Mouse (Mus musculus) midbrain, postnatal 0 days (tissue): ENCODE results near the gene Ugt2b1. TPM values are rescaled to one million over a fixed set of nuclear protein-coding genes. Genes with fewer than 3 reads are reported as not detected.
"Not testable (repeated sequence)": the region's sequence is repeated elsewhere in the genome, so short reads cannot be mapped to it uniquely, and the experiment has no call there.

ENCODE experiments used
- ATAC-seq: fragments of 200-750 bp; cut with Nextera tagmentation; 2 replicates; pipeline ENCODE4 v1.8.0; 2017; ENCODE audit warnings: moderate number of reproducible peaks, mild to moderate bottlenecking, moderate TSS enrichment, moderate library complexity; ENCODE audit not compliant: low FRiP score
- DNase-seq: peaks from one replicate; pipeline ENCODE4 v3.0.0-alpha.2; 2015; ENCODE audit warnings: low spot score
- H3K27ac ChIP-seq: fragments of 300-500 bp; sonication (generic); 2 replicates; pipeline ENCODE4 v1.5.1; 2014; ENCODE audit warnings: low read depth, mild to moderate bottlenecking, low read length, mixed read lengths
- H3K27me3 ChIP-seq: fragments of 300-500 bp; sonication (generic); 2 replicates; pipeline ENCODE4 v1.6.1; 2014; ENCODE audit warnings: low read length, control low read depth, mixed read lengths; ENCODE audit not compliant: insufficient read depth
- H3K36me3 ChIP-seq: fragments of 300-500 bp; sonication (generic); 2 replicates; pipeline ENCODE4 v1.6.1; 2014; ENCODE audit warnings: low read length, control low read depth, mixed read lengths; ENCODE audit not compliant: insufficient read depth
- H3K4me1 ChIP-seq: fragments of 300-500 bp; sonication (generic); 2 replicates; pipeline ENCODE4 v1.6.1; 2014; ENCODE audit warnings: mild to moderate bottlenecking, control low read depth, antibody characterized with exemption, low read length, mixed read lengths; ENCODE audit not compliant: insufficient read depth
- H3K4me2 ChIP-seq: fragments of 300-500 bp; sonication (generic); 2 replicates; pipeline ENCODE4 v1.6.1; 2014; ENCODE audit warnings: low read depth, mild to moderate bottlenecking, low read length, mixed read lengths; ENCODE audit not compliant: poor library complexity, severe bottlenecking
- H3K4me3 ChIP-seq: fragments of 300-500 bp; sonication (generic); 2 replicates; pipeline ENCODE4 v1.5.1; 2014; ENCODE audit warnings: low read depth, mild to moderate bottlenecking, low read length, moderate library complexity
- H3K9ac ChIP-seq: fragments of 300-500 bp; sonication (generic); replicated peaks from 2 replicates; pipeline ENCODE4 v1.6.1; 2014; ENCODE audit warnings: mild to moderate bottlenecking, low read length, moderate library complexity, mixed read lengths; ENCODE audit not compliant: poor library complexity, severe bottlenecking
- H3K9me3 ChIP-seq: fragments of 300-500 bp; sonication (generic); 2 replicates; pipeline ENCODE4 v1.6.1; 2016; ENCODE audit warnings: low read length, control low read depth
- CTCF ChIP-seq: IDR thresholded peaks from 2 replicates; pipeline ENCODE4 v1.5.1; 2016; ENCODE audit warnings: antibody characterized with exemption, mild to moderate bottlenecking
- WGBS: fragments of 180-500 bp; shearing (Covaris S2); extraction: QIAGEN DNeasy Blood & Tissue Kit; methylation state at CpG from one replicate; pipeline ENCODE4 v1.1.7; 2014; 5-methylcytosine and 5-hydroxymethylcytosine counted together
- polyA plus RNA-seq: library from polyadenylated mRNA; unstranded; fragments of >200 nt; fragmentation: Nextera tagmentation; extraction: Ambion mirVana; gene quantifications from 2 replicates; pipeline ENCODE4 v1.2.1, GENCODE M21; 2015
- total RNA-seq: library from RNA; depleted of rRNA; stranded (reverse); fragments of >200 nt; gene quantifications from 2 replicates; pipeline ENCODE4 v1.2.3, GENCODE M21; 2014; rRNA removed

Gene Ugt2b1
- total RNA-seq = not detected in 2 replicates
- polyA plus RNA-seq = not detected in 2 replicates

DNA sequence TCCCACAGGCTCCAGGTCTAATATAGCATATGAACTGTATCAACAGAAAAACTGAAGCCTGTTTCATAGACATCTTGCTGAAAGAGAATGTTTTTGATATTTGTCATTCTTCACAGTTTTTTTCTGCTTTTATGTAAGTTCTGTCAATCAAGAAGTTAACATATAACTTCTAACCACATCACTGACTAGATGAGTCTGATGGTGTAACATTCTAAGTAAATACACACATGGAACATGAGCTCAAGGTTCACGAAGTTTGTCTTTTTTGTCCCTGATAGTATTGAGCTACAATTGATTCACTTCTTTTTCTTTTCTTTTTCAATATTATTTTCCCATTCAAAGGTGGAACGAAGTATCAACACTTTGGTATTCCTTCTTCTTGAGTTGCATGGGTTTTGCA, at the start of gene Ugt2b1:
TSS of gene Ugt2b1 (minus strand) at position 105 of the 400 bp plus-strand sequence.
- no peak within 1 kb of the TSS for H3K4me2 ChIP-seq
- DNase-seq (no peak), ATAC-seq (no peak)
- no peak within 1 kb of the TSS for H3K4me3 ChIP-seq
- H3K4me1 ChIP-seq = no peaks in the 10 kb centered on the region
- no peak for TF ChIP-seq CTCF
- H3K36me3 ChIP-seq = no peaks in the 10 kb centered on the region
- 83% methylated on average over 2 of the region's 2 CpGs for WGBS
- no peak within 1 kb of the TSS for H3K9ac ChIP-seq
- H3K27ac ChIP-seq = no peak within 1 kb of the TSS
- H3K27me3 ChIP-seq = no peaks in the 10 kb centered on the region
- H3K9me3 ChIP-seq = no peaks in the 10 kb centered on the region

GRCm38 (mm10) chr5:86967271-86967670, 40.9 kb upstream of the Ugt2b1 start:
- ATAC-seq, H3K9me3 ChIP-seq, H3K4me2 ChIP-seq, H3K9ac ChIP-seq, H3K27ac ChIP-seq, H3K4me3 ChIP-seq, H3K4me1 ChIP-seq, H3K27me3 ChIP-seq, H3K36me3 ChIP-seq, DNase-seq: not testable (repeated sequence)
- 94% methylated on average over 5 of the region's 5 CpGs for WGBS

DNA sequence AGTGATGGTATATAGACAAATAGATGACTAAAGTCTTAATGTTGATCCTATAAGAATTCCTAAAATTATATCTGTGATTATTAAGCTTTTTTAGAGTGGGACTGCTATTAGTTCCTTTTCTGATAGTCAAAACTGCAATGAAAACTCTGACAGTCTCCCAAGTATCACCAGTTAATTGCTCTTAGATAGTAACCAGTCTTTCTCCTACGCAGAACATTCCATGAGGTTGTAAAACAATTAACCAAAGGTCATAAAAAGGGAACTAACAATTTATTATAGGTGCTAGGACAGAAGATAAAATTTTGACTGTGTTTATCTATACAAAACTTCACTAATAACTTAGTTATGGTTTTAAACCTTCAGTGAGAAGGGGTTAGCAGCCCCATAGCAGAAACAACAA, 36.5 kb upstream of the Ugt2b1 start:
- H3K27ac ChIP-seq, H3K9ac ChIP-seq, H3K4me2 ChIP-seq, H3K4me1 ChIP-seq, ATAC-seq, H3K9me3 ChIP-seq, DNase-seq, H3K36me3 ChIP-seq, H3K27me3 ChIP-seq, H3K4me3 ChIP-seq: not testable (repeated sequence)
- 94% methylated on average over 1 of the region's 1 CpGs for WGBS

DNA sequence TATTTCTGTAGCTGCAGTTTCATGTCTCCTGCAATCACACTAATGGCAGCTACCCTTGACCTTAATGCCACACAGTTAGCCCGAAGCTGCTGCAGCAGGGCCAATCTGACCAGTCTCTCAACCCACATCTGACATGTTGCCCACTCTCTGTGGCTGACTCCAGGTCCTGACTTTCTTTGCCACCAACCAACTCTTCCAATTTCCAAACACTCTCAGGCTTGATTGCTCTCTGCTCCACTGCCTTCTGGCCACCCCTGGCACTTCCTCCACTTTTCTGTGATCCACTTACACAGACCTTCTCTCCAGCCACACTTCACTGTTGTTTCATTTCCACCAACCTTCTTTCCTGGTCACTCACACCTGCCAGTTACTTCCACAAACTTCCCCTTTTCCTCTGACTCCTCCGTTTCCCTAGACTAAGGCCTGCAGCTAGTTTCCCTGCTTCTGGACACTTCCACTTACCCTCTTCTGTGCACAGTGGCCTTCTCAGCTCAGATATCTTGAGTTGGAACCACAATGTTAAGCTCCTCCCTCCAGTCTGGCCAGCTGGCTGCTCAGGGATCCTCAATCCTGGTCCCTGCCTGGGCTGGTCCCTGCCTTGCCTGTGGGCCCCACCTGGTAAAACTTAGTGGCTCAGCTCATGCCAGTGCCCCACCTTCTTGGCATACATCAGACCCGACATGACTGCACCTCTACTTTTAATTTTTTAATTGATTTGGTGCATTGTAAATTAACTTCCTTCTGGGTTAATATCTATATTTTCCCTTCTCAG, 35.4 kb upstream of the Ugt2b1 start:
- Histone ChIP-seq H3K27ac (no peak overlapping the region), H3K4me1 (no peaks in the 10 kb centered on the region), H3K4me2 (no peak overlapping the region), H3K36me3 (no peaks in the 10 kb centered on the region), H3K9me3 (no peaks in the 10 kb centered on the region), H3K9ac (no peak overlapping the region), H3K4me3 (no peak overlapping the region), H3K27me3 (no peaks in the 10 kb centered on the region)
- 89% methylated on average over 3 of the region's 3 CpGs for WGBS
- DNase-seq (no peak), ATAC-seq (no peak)
- no peak for TF ChIP-seq CTCF

- H3K36me3 ChIP-seq = no peaks in the 10 kb centered on the region
- TF ChIP-seq CTCF = no peak
- WGBS = 86% methylated on average over 3 of the region's 3 CpGs
- H3K4me1 ChIP-seq = no peaks in the 10 kb centered on the region
- H3K9me3 ChIP-seq = no peaks in the 10 kb centered on the region
- H3K4me3 ChIP-seq = no peak overlapping the region
- no peaks in the 10 kb centered on the region for H3K27me3 ChIP-seq
- no peak overlapping the region for H3K27ac ChIP-seq
- no peak for ATAC-seq
- DNase-seq = no peak
- H3K9ac ChIP-seq = no peak overlapping the region
- no peak overlapping the region for H3K4me2 ChIP-seq
Measured at GRCm38 (mm10) chr5:86960504-86960903, 34.2 kb upstream of the Ugt2b1 start.

- DNase-seq (no peak), ATAC-seq (no peak)
- TF ChIP-seq CTCF = no peak
- Histone ChIP-seq H3K4me3 (no peak overlapping the region), H3K4me1 (no peaks in the 10 kb centered on the region), H3K4me2 (no peak overlapping the region), H3K27me3 (no peaks in the 10 kb centered on the region), H3K9ac (no peak overlapping the region), H3K9me3 (no peaks in the 10 kb centered on the region), H3K27ac (no peak overlapping the region), H3K36me3 (no peaks in the 10 kb centered on the region)
- WGBS = 91% methylated on average over 2 of the region's 2 CpGs
Measured at GRCm38 (mm10) chr5:86942111-86942510, 15.8 kb upstream of the Ugt2b1 start.
